Mouse (Mus musculus) heart, postnatal 0 days (tissue): Measurements from ENCODE around the gene Psma5.

ENCODE experiments used
- CTCF ChIP-seq: IDR thresholded peaks from 2 replicates; pipeline ENCODE4 v1.5.1; 2016; ENCODE audit warnings: antibody characterized with exemption, control low read depth, low read depth
- EP300 ChIP-seq: IDR thresholded peaks from 2 replicates; pipeline ENCODE4 v1.6.1; 2016; ENCODE audit warnings: antibody characterized with exemption, low read depth

DNA sequence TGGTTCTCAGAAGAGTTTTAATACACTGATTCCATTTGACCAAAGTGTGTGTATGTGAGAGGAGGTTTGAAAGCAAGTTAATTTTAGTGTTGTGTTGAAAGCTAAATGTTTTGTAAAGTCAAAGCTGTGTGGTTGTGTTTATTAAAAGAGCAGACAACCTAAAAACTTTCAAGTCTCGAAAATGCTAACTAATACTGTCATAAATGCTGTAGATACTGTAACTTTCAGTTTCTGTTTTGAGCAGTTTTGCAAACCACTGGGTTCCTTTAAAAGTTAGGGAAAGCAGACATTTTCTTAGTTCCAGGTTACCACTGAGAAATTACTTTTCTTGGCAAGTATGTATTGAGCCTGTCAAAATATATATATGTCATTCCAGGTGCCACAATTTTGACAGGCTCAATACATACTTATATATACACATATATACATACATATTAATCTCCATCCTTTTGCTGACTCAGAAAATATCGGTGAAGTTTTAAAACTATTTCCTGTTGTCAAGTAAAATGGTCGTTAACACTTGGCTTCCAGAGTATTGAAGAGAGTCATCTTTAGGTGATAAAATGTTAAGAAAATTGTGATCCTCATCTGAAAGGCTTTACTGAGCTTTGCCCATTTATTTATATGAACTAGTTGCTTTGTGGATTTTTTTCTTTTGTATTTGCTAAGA is 1.2 kb downstream of the Psma5 start:
- TF ChIP-seq CTCF (no peak), EP300 (no peak)
